Mouse (Mus musculus) hindbrain, embryonic 13.5 days (tissue): Measurements from ENCODE around the gene Gm9573. TPM values are rescaled to one million over a fixed set of nuclear protein-coding genes. Genes with fewer than 3 reads are reported as not detected.

Experiments
- ATAC-seq: fragments of 200-750 bp; cut with Nextera tagmentation; 2 replicates; pipeline ENCODE4 v1.8.0; 2017; ENCODE audit warnings: moderate TSS enrichment; ENCODE audit not compliant: low FRiP score
- H3K27ac ChIP-seq: fragments of 300-500 bp; sonication (generic); 2 replicates; pipeline ENCODE4 v1.5.1; 2015; ENCODE audit warnings: inconsistent platforms, mild to moderate bottlenecking, moderate library complexity
- H3K27me3 ChIP-seq: fragments of 300-500 bp; sonication (generic); 2 replicates; pipeline ENCODE4 v1.6.1; 2015; ENCODE audit warnings: mild to moderate bottlenecking, inconsistent platforms
- H3K36me3 ChIP-seq: fragments of 300-500 bp; sonication (generic); 2 replicates; pipeline ENCODE4 v1.6.1; 2015; ENCODE audit warnings: mild to moderate bottlenecking, inconsistent platforms
- H3K4me1 ChIP-seq: fragments of 300-500 bp; sonication (generic); replicated peaks from 2 replicates; pipeline ENCODE4 v1.6.1; 2015; ENCODE audit warnings: inconsistent platforms
- H3K4me2 ChIP-seq: fragments of 300-500 bp; sonication (generic); 2 replicates; pipeline ENCODE4 v1.6.1; 2015; ENCODE audit warnings: inconsistent platforms, mild to moderate bottlenecking, moderate library complexity
- H3K4me3 ChIP-seq: fragments of 300-500 bp; sonication (generic); 2 replicates; pipeline ENCODE4 v1.5.1; 2015; ENCODE audit warnings: mild to moderate bottlenecking, inconsistent platforms
- H3K9ac ChIP-seq: fragments of 300-500 bp; sonication (generic); 2 replicates; pipeline ENCODE4 v1.6.1; 2015; ENCODE audit warnings: mild to moderate bottlenecking, inconsistent platforms
- H3K9me3 ChIP-seq: fragments of 300-500 bp; sonication (generic); 2 replicates; pipeline ENCODE4 v1.6.1; 2016; ENCODE audit warnings: inconsistent platforms
- WGBS: fragments of 180-500 bp; shearing (Covaris S2); methylation state at CpG from one replicate; pipeline ENCODE4 v1.1.7; 2015; 5-methylcytosine and 5-hydroxymethylcytosine counted together
- polyA plus RNA-seq: library from polyadenylated mRNA; unstranded; fragments of >200 nt; fragmentation: Nextera tagmentation; extraction: Ambion mirVana; gene quantifications from 2 replicates; pipeline ENCODE4 v1.2.1, GENCODE M21; 2015

Gene Gm9573
- polyA plus RNA-seq, 1 experiment from 2014 or later, result not detected

- Histone ChIP-seq H3K4me3 (no peak overlapping the region), H3K9me3 (no peaks in the 10 kb centered on the region), H3K4me1 (no peaks in the 10 kb centered on the region; the same call in 1 of the 2 replicates), H3K27ac (no peak overlapping the region), H3K9ac (no peak overlapping the region), H3K36me3 (no peaks in the 10 kb centered on the region), H3K27me3 (no peaks in the 10 kb centered on the region), H3K4me2 (no peak overlapping the region)
- WGBS, result 93% methylated on average over 15 of the region's 15 CpGs
- no peak for ATAC-seq
These were observed 34.7 kb downstream of the Gm9573 start for GRCm38 (mm10) chr17:35591731-35592130.

GRCm38 (mm10) chr17:35591219-35591578 lies 35.2 kb downstream of the Gm9573 start:
- H3K4me3 ChIP-seq, result no peak overlapping the region
- no peaks in the 10 kb centered on the region for H3K9me3 ChIP-seq
- H3K27ac ChIP-seq, result peak overlapping the region; percentile 50; the same call in 1 of the 2 replicates
- no peaks in the 10 kb centered on the region for H3K27me3 ChIP-seq
- H3K4me2 ChIP-seq, result no peak overlapping the region
- WGBS, result 53% methylated on average over 7 of the region's 7 CpGs
- H3K9ac ChIP-seq, result no peak overlapping the region
- ATAC-seq, result no peak; the same call in none of the 2 replicates
- no peaks in the 10 kb centered on the region; the same call in 1 of the 2 replicates for H3K4me1 ChIP-seq
- no peaks in the 10 kb centered on the region for H3K36me3 ChIP-seq

- Histone ChIP-seq H3K27me3 (no peaks in the 10 kb centered on the region), H3K9me3 (no peaks in the 10 kb centered on the region), H3K4me2 (no peak overlapping the region), H3K4me1 (no peaks in the 10 kb centered on the region; the same call in 1 of the 2 replicates), H3K27ac (0 out of 2 replicates have a peak overlapping the region, but pooled peaks have one; percentile 50), H3K4me3 (no peak overlapping the region), H3K9ac (no peak overlapping the region), H3K36me3 (no peaks in the 10 kb centered on the region)
- peak; percentile 87 for ATAC-seq
- WGBS, result 54% methylated on average over 21 of the region's 21 CpGs
These were observed 35.8 kb downstream of the Gm9573 start for GRCm38 (mm10) chr17:35590410-35591218.

DNA sequence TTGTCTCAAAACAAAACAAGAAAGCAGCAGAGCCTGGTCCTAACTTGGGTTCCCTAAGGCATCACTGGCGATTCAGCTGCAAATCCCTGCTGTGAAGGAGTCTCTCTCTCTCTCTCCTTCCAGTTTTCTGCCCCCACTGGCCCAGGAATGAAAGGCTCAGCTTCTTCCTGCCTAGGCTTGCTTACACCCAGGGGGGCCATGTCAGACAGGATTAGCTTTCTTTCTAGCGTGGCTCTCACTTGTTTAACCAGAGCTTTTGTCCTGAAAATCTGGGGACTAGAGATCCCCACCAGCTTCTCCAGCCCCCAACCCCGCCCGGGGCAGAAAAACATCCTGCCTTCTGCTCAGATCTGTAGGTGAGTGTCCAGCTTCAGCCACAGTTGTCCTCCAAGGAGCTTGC lies 38.0 kb downstream of the Gm9573 start:
- Histone ChIP-seq H3K4me3 (no peak overlapping the region), H3K4me1 (peaks cover 3% of the 10 kb centered on the region; the same call in 1 of the 2 replicates), H3K36me3 (no peaks in the 10 kb centered on the region), H3K27me3 (no peaks in the 10 kb centered on the region), H3K9ac (no peak overlapping the region), H3K9me3 (no peaks in the 10 kb centered on the region), H3K27ac (no peak overlapping the region; the same call in 1 of the 2 replicates), H3K4me2 (no peak overlapping the region)
- no peak for ATAC-seq
- WGBS, result 20% methylated on average over 4 of the region's 4 CpGs

- no peak overlapping the region for H3K27ac ChIP-seq
- H3K4me3 ChIP-seq, result no peak overlapping the region
- WGBS, result 93% methylated on average over 1 of the region's 1 CpGs
- H3K4me1 ChIP-seq, result peaks cover 3% of the 10 kb centered on the region; the same call in 1 of the 2 replicates
- no peaks in the 10 kb centered on the region for H3K27me3 ChIP-seq
- no peaks in the 10 kb centered on the region for H3K9me3 ChIP-seq
- no peak overlapping the region for H3K9ac ChIP-seq
- H3K36me3 ChIP-seq, result no peaks in the 10 kb centered on the region
- no peak overlapping the region for H3K4me2 ChIP-seq
- no peak for ATAC-seq
These were observed 39.1 kb downstream of the Gm9573 start for GRCm38 (mm10) chr17:35587291-35587690.

GRCm38 (mm10) chr17:35584330-35584937 lies 42.0 kb downstream of the Gm9573 start:
- H3K4me3 ChIP-seq, result no peak overlapping the region
- no peaks in the 10 kb centered on the region for H3K27me3 ChIP-seq
- WGBS, result 19% methylated on average over 16 of the region's 16 CpGs
- H3K9me3 ChIP-seq, result no peaks in the 10 kb centered on the region
- H3K27ac ChIP-seq, result no peak overlapping the region
- H3K4me2 ChIP-seq, result peak overlapping the region; percentile 45
- H3K9ac ChIP-seq, result no peak overlapping the region
- no peaks in the 10 kb centered on the region for H3K36me3 ChIP-seq
- H3K4me1 ChIP-seq, result peaks cover 3% of the 10 kb centered on the region; the same call in 1 of the 2 replicates
- peak; percentile 49; the same call in 1 of the 2 replicates for ATAC-seq

DNA sequence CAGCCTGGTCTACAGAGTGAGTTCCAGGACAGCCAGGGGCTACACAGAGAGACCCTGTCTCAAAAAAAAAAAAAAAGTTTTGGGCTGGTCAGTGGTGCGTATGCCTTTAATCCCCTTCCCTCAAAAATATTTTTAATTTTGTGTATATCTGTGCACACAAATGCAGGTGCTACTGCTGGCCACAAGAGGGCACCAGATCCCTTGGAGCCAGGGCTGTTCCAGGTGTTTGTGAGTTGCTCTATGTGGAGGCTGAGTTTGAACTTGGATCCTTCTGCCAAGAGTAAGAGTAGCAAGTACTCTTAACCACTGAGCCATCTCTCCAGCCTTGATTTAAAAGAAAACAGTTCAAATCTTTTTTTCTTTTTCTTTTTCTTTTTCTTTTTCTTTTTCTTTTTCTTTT lies 43.5 kb downstream of the Gm9573 start:
- Histone ChIP-seq H3K36me3 (no peaks in the 10 kb centered on the region), H3K9me3 (no peaks in the 10 kb centered on the region), H3K4me3 (no peak overlapping the region), H3K27ac (no peak overlapping the region), H3K4me1 (peaks cover 3% of the 10 kb centered on the region; the same call in 1 of the 2 replicates), H3K27me3 (no peaks in the 10 kb centered on the region), H3K9ac (no peak overlapping the region), H3K4me2 (no peak overlapping the region)
- WGBS, result 94% methylated on average over 1 of the region's 1 CpGs
- ATAC-seq, result no peak

DNA sequence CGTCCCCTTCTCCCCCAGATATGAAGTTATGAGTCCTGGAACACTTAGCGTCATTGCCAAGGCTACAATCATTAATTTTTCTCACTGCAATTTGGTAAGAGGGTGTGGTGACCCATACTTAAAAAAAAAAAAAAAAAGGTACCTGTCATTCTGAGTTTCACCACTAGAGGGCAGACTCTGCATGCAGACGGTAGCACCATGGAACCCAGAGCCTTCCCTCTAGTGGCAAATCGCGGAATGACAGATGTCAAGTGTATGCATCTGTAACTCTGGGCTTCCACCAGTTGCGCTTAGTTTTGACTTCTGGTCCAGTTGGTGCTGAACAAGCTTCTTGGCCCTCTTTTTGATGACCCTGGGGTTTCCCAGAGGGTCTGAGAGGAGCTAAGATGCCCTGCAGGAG lies 48.2 kb downstream of the Gm9573 start:
- no peak overlapping the region for H3K9ac ChIP-seq
- no peak overlapping the region for H3K4me3 ChIP-seq
- ATAC-seq, result no peak
- no peak overlapping the region for H3K27ac ChIP-seq
- H3K9me3 ChIP-seq, result no peaks in the 10 kb centered on the region
- H3K4me1 ChIP-seq, result no peaks in the 10 kb centered on the region
- H3K36me3 ChIP-seq, result no peaks in the 10 kb centered on the region
- peaks cover 2% of the 10 kb centered on the region; the same call in 1 of the 2 replicates for H3K27me3 ChIP-seq
- H3K4me2 ChIP-seq, result no peak overlapping the region
- WGBS, result 20% methylated on average over 6 of the region's 6 CpGs

DNA sequence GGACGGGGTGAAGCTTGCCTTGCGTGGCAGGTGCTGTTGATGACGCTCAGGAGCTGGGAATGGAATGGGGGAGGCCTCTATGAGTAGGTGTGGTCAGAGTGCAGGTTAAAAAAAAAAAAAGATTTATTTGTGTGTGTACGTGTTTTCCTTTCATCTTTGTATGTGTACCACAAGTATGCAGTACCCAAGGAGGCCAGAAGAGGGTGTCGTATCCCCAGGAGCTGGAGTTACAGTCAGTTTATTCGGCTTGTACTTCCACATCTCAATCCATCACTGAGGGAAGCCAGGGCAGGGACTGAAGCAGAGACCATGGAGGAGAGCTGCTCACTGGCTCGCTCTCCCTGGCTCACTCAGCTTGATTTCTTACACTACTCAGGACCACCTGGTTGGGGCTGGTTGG lies 55.0 kb downstream of the Gm9573 start:
- Histone ChIP-seq H3K9me3 (no peaks in the 10 kb centered on the region), H3K4me1 (peaks cover 14% of the 10 kb centered on the region), H3K27ac (no peak overlapping the region), H3K4me3 (no peak overlapping the region), H3K9ac (no peak overlapping the region), H3K36me3 (no peaks in the 10 kb centered on the region), H3K4me2 (no peak overlapping the region), H3K27me3 (peaks cover 20% of the 10 kb centered on the region)
- 94% methylated on average over 7 of the region's 7 CpGs for WGBS
- ATAC-seq, result no peak

DNA sequence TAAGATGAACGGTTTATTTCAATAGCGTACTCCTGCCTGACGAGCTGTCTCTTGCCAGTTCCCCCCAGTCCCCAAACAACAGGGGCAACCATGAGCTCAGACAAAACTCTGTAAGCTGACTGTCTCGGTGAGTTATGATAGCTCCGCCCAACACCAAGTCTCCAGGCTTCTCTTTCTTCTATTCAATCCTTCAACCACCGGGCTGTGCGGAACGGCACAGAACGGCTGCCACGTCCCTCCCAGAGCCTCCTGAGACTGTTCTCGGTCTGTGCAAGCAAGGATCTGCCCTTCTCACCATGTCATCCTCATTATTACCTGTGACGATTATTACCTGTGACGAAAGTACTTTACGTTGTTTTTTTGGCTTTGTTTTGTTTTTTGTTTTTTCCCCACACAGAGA lies 55.6 kb downstream of the Gm9573 start:
- Histone ChIP-seq H3K4me2 (no peak overlapping the region), H3K27ac (no peak overlapping the region), H3K27me3 (peaks cover 20% of the 10 kb centered on the region), H3K9ac (no peak overlapping the region), H3K4me1 (peaks cover 14% of the 10 kb centered on the region), H3K36me3 (no peaks in the 10 kb centered on the region), H3K4me3 (no peak overlapping the region), H3K9me3 (no peaks in the 10 kb centered on the region)
- WGBS, result 55% methylated on average over 14 of the region's 14 CpGs
- no peak for ATAC-seq

- Histone ChIP-seq H3K4me3 (peak overlapping the region; percentile 31), H3K27ac (no peak overlapping the region), H3K9me3 (no peaks in the 10 kb centered on the region), H3K27me3 (peaks cover 20% of the 10 kb centered on the region), H3K36me3 (no peaks in the 10 kb centered on the region), H3K4me2 (peak overlapping the region; percentile 59), H3K9ac (peak overlapping the region; percentile 62), H3K4me1 (peaks cover 14% of the 10 kb centered on the region)
- 3% methylated on average over 28 of the region's 28 CpGs for WGBS
- peak; percentile 75 for ATAC-seq
These were observed 57.1 kb downstream of the Gm9573 start for GRCm38 (mm10) chr17:35569091-35569944.
